Mouse (Mus musculus) G1E (cell line): ENCODE measurements around the gene Prtn3.

Experiments
- CTCF ChIP-seq: IDR thresholded peaks from 2 replicates; pipeline ENCODE4 v1.5.1; 2012; ENCODE audit warnings: low read depth, low read length, inconsistent platforms, mixed read lengths
- GATA1 ChIP-seq: IDR thresholded peaks from 2 replicates; pipeline ENCODE4 v1.6.1; 2012; ENCODE audit warnings: borderline replicate concordance, low read length, inconsistent platforms, mixed read lengths
- POLR2AphosphoS5 ChIP-seq: IDR thresholded peaks from 2 replicates; pipeline ENCODE4 v1.6.1; 2012; ENCODE audit warnings: low read depth, low read length, inconsistent platforms; ENCODE audit not compliant: insufficient replicate concordance
- TAL1 ChIP-seq: conservative IDR thresholded peaks from 2 replicates; pipeline ENCODE4 v1.6.1; 2012; ENCODE audit warnings: low read depth, low read length, inconsistent platforms, mixed read lengths

DNA sequence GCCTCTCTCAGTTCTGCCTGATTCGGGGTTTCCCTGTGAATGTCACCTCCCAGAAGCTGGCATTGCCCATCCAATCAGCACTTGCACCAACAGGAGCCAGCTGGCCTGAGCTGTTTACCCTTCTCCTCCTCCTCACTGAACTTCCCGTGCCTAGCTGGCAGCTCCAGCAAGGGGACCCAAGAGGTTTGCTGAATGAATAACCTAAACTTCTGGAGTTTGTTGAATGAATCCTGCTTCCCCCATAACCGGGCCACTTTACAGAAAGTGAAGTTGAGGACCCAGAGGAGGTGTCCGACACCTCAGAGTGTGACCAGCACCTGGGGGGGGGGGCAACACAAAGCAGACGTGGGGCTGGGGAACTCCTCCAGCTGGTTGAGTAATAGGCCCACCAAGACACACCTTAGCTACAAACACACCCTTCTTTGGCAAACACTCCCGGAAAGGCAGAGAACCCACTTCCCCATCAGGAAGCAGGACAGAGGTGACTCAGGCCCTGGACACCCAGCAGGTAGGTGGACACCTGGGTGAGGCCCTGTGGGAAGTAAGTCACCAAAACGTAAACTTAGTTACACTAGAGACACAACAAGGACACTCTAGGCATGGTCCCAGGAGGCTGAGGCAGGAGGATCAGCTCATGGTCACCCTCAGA is 40.8 kb downstream of the Prtn3 start:
- no peak for TF ChIP-seq CTCF
- no peak for TF ChIP-seq GATA1
- no peak for TF ChIP-seq POLR2AphosphoS5
- TF ChIP-seq TAL1 = no peak
